Mouse (Mus musculus): Measurements from ENCODE around the gene Kcnk1. TPM values are rescaled to one million over a fixed set of nuclear protein-coding genes. Genes with fewer than 3 reads are reported as not detected.

Gene Kcnk1
- polyA plus RNA-seq, 1 experiment from 2014 or later, result 46.6 TPM

- Histone ChIP-seq H3K36me3 (no peaks in the 10 kb centered on the region), H3K9ac (no peak overlapping the region), H3K9me3 (no peaks in the 10 kb centered on the region), H3K27me3 (replicated peaks) (peaks cover 5% of the 10 kb centered on the region; the same call in 1 of the 2 replicates), H3K27ac (0 out of 2 replicates have a peak overlapping the region, but pooled peaks have one; percentile 6), H3K4me1 (replicated peaks) (peaks cover 11% of the 10 kb centered on the region), H3K4me3 (replicated peaks) (no peak overlapping the region), H3K4me2 (replicated peaks) (no peak overlapping the region; the same call in 1 of the 2 replicates)
- peak; percentile 72 for ATAC-seq
- WGBS, result 64% methylated on average over 7 of the region's 7 CpGs
Observed at GRCm38 (mm10) chr8:125999842-126000395, 4.9 kb downstream of the Kcnk1 start.

GRCm38 (mm10) chr8:126003546-126003945, 8.6 kb downstream of the Kcnk1 start:
- no peaks in the 10 kb centered on the region for H3K36me3 ChIP-seq
- no peak overlapping the region for H3K4me3 ChIP-seq (replicated peaks)
- H3K9me3 ChIP-seq, result no peaks in the 10 kb centered on the region
- no peak overlapping the region for H3K4me2 ChIP-seq (replicated peaks)
- peaks cover 19% of the 10 kb centered on the region for H3K4me1 ChIP-seq (replicated peaks)
- no peaks in the 10 kb centered on the region for H3K27me3 ChIP-seq (replicated peaks)
- ATAC-seq, result no peak
- no peak overlapping the region for H3K27ac ChIP-seq
- H3K9ac ChIP-seq, result no peak overlapping the region
- 88% methylated on average over 6 of the region's 6 CpGs for WGBS

- 69% methylated on average over 7 of the region's 7 CpGs for WGBS
- H3K27me3 ChIP-seq (replicated peaks), result no peaks in the 10 kb centered on the region
- no peak overlapping the region for H3K4me2 ChIP-seq (replicated peaks)
- no peak overlapping the region for H3K4me3 ChIP-seq (replicated peaks)
- H3K9me3 ChIP-seq, result no peaks in the 10 kb centered on the region
- peaks cover 18% of the 10 kb centered on the region for H3K4me1 ChIP-seq (replicated peaks)
- no peak for ATAC-seq
- no peaks in the 10 kb centered on the region for H3K36me3 ChIP-seq
- no peak overlapping the region for H3K27ac ChIP-seq
- H3K9ac ChIP-seq, result no peak overlapping the region
Observed at GRCm38 (mm10) chr8:126004953-126005352, 10.0 kb downstream of the Kcnk1 start.

- Histone ChIP-seq H3K4me3 (replicated peaks) (no peak overlapping the region), H3K36me3 (no peaks in the 10 kb centered on the region), H3K27me3 (replicated peaks) (no peaks in the 10 kb centered on the region), H3K4me2 (replicated peaks) (no peak overlapping the region), H3K27ac (no peak overlapping the region), H3K4me1 (replicated peaks) (peaks cover 18% of the 10 kb centered on the region), H3K9ac (no peak overlapping the region), H3K9me3 (no peaks in the 10 kb centered on the region)
- 85% methylated on average over 11 of the region's 11 CpGs for WGBS
- ATAC-seq, result no peak
Observed at GRCm38 (mm10) chr8:126006310-126006990, 11.5 kb downstream of the Kcnk1 start.

- H3K9ac ChIP-seq, result no peak overlapping the region
- H3K27ac ChIP-seq, result peak overlapping the region; percentile 74
- H3K4me3 ChIP-seq (replicated peaks), result no peak overlapping the region
- H3K27me3 ChIP-seq (replicated peaks), result no peaks in the 10 kb centered on the region
- 62% methylated on average over 19 of the region's 19 CpGs for WGBS
- peak; percentile 95 for ATAC-seq
- H3K9me3 ChIP-seq, result no peaks in the 10 kb centered on the region
- H3K36me3 ChIP-seq, result no peaks in the 10 kb centered on the region
- H3K4me2 ChIP-seq (replicated peaks), result 0 out of 2 replicates have a peak overlapping the region, but pooled peaks have one; percentile 17
- H3K4me1 ChIP-seq (replicated peaks), result peaks cover 18% of the 10 kb centered on the region
Observed at GRCm38 (mm10) chr8:126007538-126008330, 12.8 kb downstream of the Kcnk1 start.

- no peaks in the 10 kb centered on the region for H3K36me3 ChIP-seq
- H3K27me3 ChIP-seq (replicated peaks), result no peaks in the 10 kb centered on the region
- no peak overlapping the region for H3K9ac ChIP-seq
- H3K4me3 ChIP-seq (replicated peaks), result no peak overlapping the region
- WGBS, result 82% methylated on average over 2 of the region's 2 CpGs
- H3K4me1 ChIP-seq (replicated peaks), result peaks cover 18% of the 10 kb centered on the region
- no peak overlapping the region for H3K27ac ChIP-seq
- H3K4me2 ChIP-seq (replicated peaks), result no peak overlapping the region
- H3K9me3 ChIP-seq, result no peaks in the 10 kb centered on the region
- ATAC-seq, result no peak
Observed at GRCm38 (mm10) chr8:126008945-126009344, 14.0 kb downstream of the Kcnk1 start.

GRCm38 (mm10) chr8:126010900-126011299, 15.9 kb downstream of the Kcnk1 start:
- no peak overlapping the region for H3K4me3 ChIP-seq (replicated peaks)
- ATAC-seq, result no peak
- H3K9ac ChIP-seq, result no peak overlapping the region
- H3K27ac ChIP-seq, result no peak overlapping the region
- peaks cover 18% of the 10 kb centered on the region for H3K4me1 ChIP-seq (replicated peaks)
- no peak overlapping the region for H3K4me2 ChIP-seq (replicated peaks)
- no peaks in the 10 kb centered on the region for H3K36me3 ChIP-seq
- 56% methylated on average over 3 of the region's 3 CpGs for WGBS
- H3K27me3 ChIP-seq (replicated peaks), result no peaks in the 10 kb centered on the region
- H3K9me3 ChIP-seq, result no peaks in the 10 kb centered on the region

GRCm38 (mm10) chr8:126012334-126012733, 17.4 kb downstream of the Kcnk1 start:
- 79% methylated on average over 6 of the region's 6 CpGs for WGBS
- Histone ChIP-seq H3K27me3 (replicated peaks) (no peaks in the 10 kb centered on the region), H3K9me3 (no peaks in the 10 kb centered on the region), H3K27ac (no peak overlapping the region), H3K4me3 (replicated peaks) (no peak overlapping the region), H3K4me2 (replicated peaks) (no peak overlapping the region), H3K36me3 (no peaks in the 10 kb centered on the region), H3K4me1 (replicated peaks) (peaks cover 14% of the 10 kb centered on the region), H3K9ac (no peak overlapping the region)
- ATAC-seq, result no peak

- 86% methylated on average over 5 of the region's 5 CpGs for WGBS
- peaks cover 2% of the 10 kb centered on the region; the same call in 1 of the 2 replicates for H3K4me1 ChIP-seq (replicated peaks)
- H3K9ac ChIP-seq, result no peak overlapping the region
- no peak overlapping the region for H3K4me3 ChIP-seq (replicated peaks)
- no peaks in the 10 kb centered on the region for H3K27me3 ChIP-seq (replicated peaks)
- H3K4me2 ChIP-seq (replicated peaks), result no peak overlapping the region
- ATAC-seq, result no peak
- H3K36me3 ChIP-seq, result no peaks in the 10 kb centered on the region
- H3K27ac ChIP-seq, result no peak overlapping the region
- H3K9me3 ChIP-seq, result no peaks in the 10 kb centered on the region
Observed at GRCm38 (mm10) chr8:126013646-126014045, 18.7 kb downstream of the Kcnk1 start.

GRCm38 (mm10) chr8:126021932-126022331, 27.0 kb downstream of the Kcnk1 start:
- Histone ChIP-seq H3K4me2 (replicated peaks) (no peak overlapping the region), H3K4me3 (replicated peaks) (no peak overlapping the region), H3K9ac (no peak overlapping the region), H3K36me3 (no peaks in the 10 kb centered on the region), H3K9me3 (no peaks in the 10 kb centered on the region), H3K27ac (no peak overlapping the region), H3K4me1 (replicated peaks) (0 out of 2 replicates have a peak, but pooled peaks cover 3% of the 10 kb centered on the region), H3K27me3 (replicated peaks) (no peaks in the 10 kb centered on the region)
- WGBS, result 89% methylated on average over 8 of the region's 8 CpGs
- no peak for ATAC-seq

- Histone ChIP-seq H3K4me2 (replicated peaks) (no peak overlapping the region), H3K9me3 (no peaks in the 10 kb centered on the region), H3K4me1 (replicated peaks) (0 out of 2 replicates have a peak, but pooled peaks cover 3% of the 10 kb centered on the region), H3K36me3 (no peaks in the 10 kb centered on the region), H3K27ac (no peak overlapping the region), H3K9ac (no peak overlapping the region), H3K4me3 (replicated peaks) (no peak overlapping the region), H3K27me3 (replicated peaks) (no peaks in the 10 kb centered on the region)
- peak; percentile 82 for ATAC-seq
- 50% methylated on average over 3 of the region's 3 CpGs for WGBS
Observed at GRCm38 (mm10) chr8:126023706-126024305, 28.8 kb downstream of the Kcnk1 start.

GRCm38 (mm10) chr8:126024891-126025290, 29.9 kb downstream of the Kcnk1 start:
- no peak overlapping the region for H3K9ac ChIP-seq
- 91% methylated on average over 16 of the region's 16 CpGs for WGBS
- H3K4me2 ChIP-seq (replicated peaks), result no peak overlapping the region
- H3K27ac ChIP-seq, result no peak overlapping the region
- no peaks in the 10 kb centered on the region for H3K27me3 ChIP-seq (replicated peaks)
- H3K4me3 ChIP-seq (replicated peaks), result no peak overlapping the region
- H3K36me3 ChIP-seq, result no peaks in the 10 kb centered on the region
- ATAC-seq, result no peak
- 0 out of 2 replicates have a peak, but pooled peaks cover 3% of the 10 kb centered on the region for H3K4me1 ChIP-seq (replicated peaks)
- no peaks in the 10 kb centered on the region for H3K9me3 ChIP-seq
